Mouse (Mus musculus) cortical plate, adult 2 months (tissue): ENCODE data around the gene Cox11.

Source experiments
- CTCF ChIP-seq: fragments of 200-500 bp; IDR thresholded peaks from 2 replicates; pipeline ENCODE4 v1.5.1; 2011; ENCODE audit warnings: mild to moderate bottlenecking, control low read depth, low read length; ENCODE audit not compliant: insufficient read depth; ENCODE audit errors: extremely low read depth
- POLR2A ChIP-seq: fragments of 200-500 bp; IDR thresholded peaks from 2 replicates; pipeline ENCODE4 v1.6.1; 2011; ENCODE audit warnings: mild to moderate bottlenecking, low read length, control low read depth; ENCODE audit not compliant: insufficient read depth; ENCODE audit errors: extremely low read depth

DNA sequence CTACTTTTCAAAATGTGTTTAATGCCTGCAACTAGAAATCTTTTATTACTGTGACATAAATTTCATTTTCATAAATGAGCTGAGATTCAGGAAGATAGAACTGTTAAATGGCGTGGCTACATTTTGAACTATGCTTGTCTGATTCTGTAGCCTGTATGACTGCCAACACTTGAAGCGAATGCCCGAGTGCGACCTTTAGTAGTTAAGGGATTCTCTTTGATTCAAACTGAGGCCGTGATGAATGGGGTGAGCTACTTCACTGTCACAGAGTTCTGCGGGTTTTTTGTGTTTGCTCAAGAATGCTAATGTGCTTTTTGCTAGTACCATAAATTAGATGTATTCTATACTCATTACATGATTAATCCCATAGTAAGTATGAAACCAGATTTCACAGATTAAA lies 52.4 kb downstream of the Cox11 start:
- no peak for TF ChIP-seq CTCF
- TF ChIP-seq POLR2A = no peak
